Mouse (Mus musculus) adipose tissue, adult 10 weeks (tissue): Measurements from ENCODE around the gene Taar3. TPM values are rescaled to one million over a fixed set of nuclear protein-coding genes. Genes with fewer than 3 reads are reported as not detected.

Experiments used
- polyA plus RNA-seq: library from polyadenylated mRNA; stranded (reverse); fragments of 350-450 nt; fragmentation: Illumina TruSeq; extraction: RNeasy Lipid Tissue Mini Kit (QIAGEN cat#74804); gene quantifications from one replicate; pipeline ENCODE4 v1.2.3, GENCODE M21; 2014; ENCODE audit warnings: low read depth, low replicate concordance

Taar3 gene
- not detected for polyA plus RNA-seq

GRCm38 (mm10) chr10:23949508-23950005, at the start of gene Taar3:
TSS of gene Taar3 (plus strand) at chr10:23949558.

GRCm38 (mm10) chr10:23920056-23920455, 29.3 kb upstream of the Taar3 start, which contains the start of gene Taar1:
TSS of gene Taar1 (plus strand) at chr10:23920356.

GRCm38 (mm10) chr10:23938312-23938711, 11.0 kb upstream of the Taar3 start, which contains the start of gene Taar2:
TSS of gene Taar2 (plus strand) at chr10:23938572.

GRCm38 (mm10) chr10:23960444-23960915, 11.1 kb downstream of the Taar3 start, which contains the start of gene Taar4:
TSS of gene Taar4 (plus strand) at chr10:23960494.

GRCm38 (mm10) chr10:23970656-23971165, 21.4 kb downstream of the Taar3 start, which contains the start of gene Taar5:
TSS of gene Taar5 (plus strand) at chr10:23970706.

GRCm38 (mm10) chr10:23985546-23985945, 36.2 kb downstream of the Taar3 start, which contains the start of gene Taar6:
TSS of gene Taar6 (minus strand) at chr10:23985646.

GRCm38 (mm10) chr10:23993381-23993780, 44.0 kb downstream of the Taar3 start, which contains the start of gene Taar7a:
TSS of gene Taar7a (minus strand) at chr10:23993481.

GRCm38 (mm10) chr10:23999639-24000038, 50.3 kb downstream of the Taar3 start, which contains the start of gene Taar7b:
TSS of gene Taar7b (plus strand) at chr10:23999939.

Other genes with a start within 250 kb of the Taar3 start
- 1,727 TPM for gene Rps12, start 162.3 kb upstream of the Taar3 start, polyA plus RNA-seq
- 25.1 TPM for gene Slc18b1, start 152.6 kb upstream of the Taar3 start, polyA plus RNA-seq
- gene Vnn3, start 98.1 kb upstream of the Taar3 start, polyA plus RNA-seq = 15.5 TPM
- 5.6 TPM for gene Vnn1, start 54.9 kb upstream of the Taar3 start, polyA plus RNA-seq
- not detected for gene Taar1, start 29.2 kb upstream of the Taar3 start, polyA plus RNA-seq
- not detected for gene Taar2, start 11.0 kb upstream of the Taar3 start, polyA plus RNA-seq
- gene Taar4, start 10.9 kb downstream of the Taar3 start, polyA plus RNA-seq = not detected
- not detected for gene Taar5, start 21.1 kb downstream of the Taar3 start, polyA plus RNA-seq
- gene Taar6, start 36.1 kb downstream of the Taar3 start, polyA plus RNA-seq = not detected
- not detected for gene Taar7a, start 43.9 kb downstream of the Taar3 start, polyA plus RNA-seq
- gene Taar7b, start 50.4 kb downstream of the Taar3 start, polyA plus RNA-seq = not detected
- not detected for gene Taar7d, start 77.7 kb downstream of the Taar3 start, polyA plus RNA-seq
- not detected for gene Taar7e, start 88.1 kb downstream of the Taar3 start, polyA plus RNA-seq
- gene Taar7f, start 100.0 kb downstream of the Taar3 start, polyA plus RNA-seq = not detected
- not detected for gene Taar8a, start 126.9 kb downstream of the Taar3 start, polyA plus RNA-seq
- not detected for gene Taar8b, start 142.7 kb downstream of the Taar3 start, polyA plus RNA-seq
- gene Taar8c, start 152.4 kb downstream of the Taar3 start, polyA plus RNA-seq = not detected
- gene Taar9, start 160.0 kb downstream of the Taar3 start, polyA plus RNA-seq = not detected
- gene Stx7, start 199.7 kb downstream of the Taar3 start, polyA plus RNA-seq = 106 TPM